Mouse (Mus musculus) lung, adult 2 months (tissue): ENCODE measurements at regions not wholly inside any gene's neighbourhood (a gene's known extent, or its start where the extent isn't known, plus 50 kb on each side); places are given as distances from the start of the nearest gene placed in this dataset.

ENCODE experiments used
- DNase-seq: peaks from one replicate; pipeline ENCODE4 v3.0.0; 2022
- H3K4me1 ChIP-seq: fragments of 200-500 bp; 2 replicates; pipeline ENCODE4 v1.6.1; 2011; ENCODE audit warnings: low read length; ENCODE audit not compliant: control insufficient read depth, insufficient read depth
- H3K4me3 ChIP-seq: fragments of 200-500 bp; replicated peaks from 2 replicates; pipeline ENCODE3; 2011; ENCODE audit warnings: low read depth, mild to moderate bottlenecking, control low read depth, low read length; ENCODE audit errors: extremely low read depth
- CTCF ChIP-seq: fragments of 200-500 bp; IDR thresholded peaks from 2 replicates; pipeline ENCODE4 v1.5.1; 2011; ENCODE audit warnings: mild to moderate bottlenecking, low read length, control low read depth; ENCODE audit not compliant: insufficient read depth
- POLR2A ChIP-seq: fragments of 200-500 bp; IDR thresholded peaks from 2 replicates; pipeline ENCODE4 v1.6.1; 2011; ENCODE audit warnings: low read depth, mild to moderate bottlenecking, control low read depth, low read length, borderline replicate concordance; ENCODE audit errors: extremely low read depth
- WGBS: fragments of 180-500 bp; shearing (Covaris S2); methylation state at CpG from one replicate; pipeline ENCODE4 v1.1.7; 2018; 5-methylcytosine and 5-hydroxymethylcytosine counted together

- Histone ChIP-seq H3K4me1 (peaks cover 6% of the 10 kb centered on the region; the same call in 1 of the 2 replicates), H3K4me3 (no peak overlapping the region)
- TF ChIP-seq POLR2A (no peak), CTCF (no peak)
- DNase-seq, result no peak
- 37% methylated on average over 6 of the region's 6 CpGs for WGBS
Observed at GRCm38 (mm10) chr2:160452239-160452530, 85.3 kb upstream of the Mafb start.

DNA sequence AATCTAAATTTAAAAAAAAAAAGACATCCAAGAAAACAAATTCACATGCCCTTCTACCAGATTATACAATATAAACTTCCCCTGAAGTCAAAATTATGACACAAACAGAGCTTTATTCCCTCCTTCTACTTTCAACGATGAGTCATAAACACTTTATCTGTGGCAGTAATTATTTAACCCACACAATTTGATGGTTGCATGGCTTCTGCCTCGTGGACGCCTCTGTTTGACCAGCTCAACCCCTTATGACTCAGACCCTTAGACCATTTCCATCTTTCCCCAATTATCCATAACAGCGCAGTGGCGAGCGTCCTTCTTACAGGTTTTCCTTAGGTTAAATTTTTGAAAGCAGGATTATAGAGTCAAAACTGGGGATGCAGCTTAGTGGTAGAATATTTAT lies 85.9 kb upstream of the Mafb start:
- WGBS, result 87% methylated on average over 6 of the region's 6 CpGs

DNA sequence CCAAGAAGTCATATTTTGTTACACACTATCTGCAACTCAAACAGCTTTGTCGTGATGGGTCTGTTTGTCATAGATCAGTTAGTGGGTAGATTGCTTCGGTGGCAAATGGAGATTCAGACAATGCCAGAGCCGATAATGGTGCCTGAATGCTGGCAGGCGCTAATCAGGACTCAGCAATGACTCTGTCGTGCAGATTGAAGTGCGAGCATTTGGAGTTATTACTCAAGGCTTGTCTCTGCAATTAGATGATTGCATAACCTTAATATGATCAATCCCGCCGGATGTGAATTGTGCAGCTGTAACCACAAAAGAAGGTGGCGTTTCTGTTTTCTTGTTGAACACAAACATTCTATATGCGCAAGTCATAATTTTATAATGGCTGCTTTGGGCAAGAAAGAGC lies 88.8 kb upstream of the Mafb start:
- TF ChIP-seq CTCF, result no peak
- DNase-seq, result no peak
- WGBS, result 45% methylated on average over 10 of the region's 10 CpGs
- H3K4me3 ChIP-seq, result no peak overlapping the region
- peaks cover 6% of the 10 kb centered on the region; the same call in 1 of the 2 replicates for H3K4me1 ChIP-seq

More for the DNA sequence above, 85.9 kb upstream of the Mafb start:
- no peak overlapping the region for H3K4me3 ChIP-seq
- peaks cover 6% of the 10 kb centered on the region; the same call in 1 of the 2 replicates for H3K4me1 ChIP-seq
- no peak for DNase-seq
- TF ChIP-seq POLR2A, result no peak
- no peak for TF ChIP-seq CTCF

- 63% methylated on average over 8 of the region's 8 CpGs for WGBS
- no peak for TF ChIP-seq POLR2A
- TF ChIP-seq CTCF, result no peak
- DNase-seq, result no peak
- H3K4me1 ChIP-seq, result peaks cover 6% of the 10 kb centered on the region; the same call in 1 of the 2 replicates
- H3K4me3 ChIP-seq, result no peak overlapping the region
Observed at GRCm38 (mm10) chr2:160456681-160457080, 89.8 kb upstream of the Mafb start.

GRCm38 (mm10) chr2:160471561-160471960 lies 104.7 kb upstream of the Mafb start:
- WGBS, result 69% methylated on average over 4 of the region's 4 CpGs
- TF ChIP-seq POLR2A (no peak), CTCF (no peak)
- Histone ChIP-seq H3K4me3 (no peak overlapping the region), H3K4me1 (no peaks in the 10 kb centered on the region)
- DNase-seq, result no peak

DNA sequence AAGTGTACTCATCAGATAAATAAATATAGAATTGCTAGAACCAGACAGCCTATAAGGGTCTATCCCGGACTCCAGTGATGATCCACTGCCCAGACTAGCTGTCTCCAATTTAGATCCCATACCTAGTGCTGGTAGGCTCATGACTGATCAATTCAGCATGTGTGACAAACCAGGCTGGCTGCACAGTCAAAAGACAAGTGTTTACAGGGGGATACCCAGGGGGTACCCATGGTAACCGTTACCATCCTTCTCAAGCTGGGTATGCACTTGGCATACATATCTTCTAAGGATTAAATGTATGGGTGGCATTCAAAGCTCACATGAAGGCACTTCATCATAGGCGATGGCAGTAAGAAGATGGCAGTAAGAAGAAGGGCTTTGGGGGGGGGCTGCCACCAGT lies 109.3 kb upstream of the Mafb start:
- WGBS, result 89% methylated on average over 3 of the region's 3 CpGs
- Histone ChIP-seq H3K4me1 (no peaks in the 10 kb centered on the region), H3K4me3 (no peak overlapping the region)
- TF ChIP-seq CTCF (no peak), POLR2A (no peak)
- DNase-seq, result no peak

GRCm38 (mm10) chr2:160479240-160479639 lies 112.4 kb upstream of the Mafb start:
- no peak for DNase-seq
- TF ChIP-seq POLR2A (no peak), CTCF (no peak)
- Histone ChIP-seq H3K4me3 (no peak overlapping the region), H3K4me1 (no peaks in the 10 kb centered on the region)
- WGBS, result 72% methylated on average over 7 of the region's 7 CpGs

GRCm38 (mm10) chr2:160485097-160485496 lies 118.2 kb upstream of the Mafb start:
- WGBS, result 92% methylated on average over 5 of the region's 5 CpGs
- H3K4me1 ChIP-seq, result no peaks in the 10 kb centered on the region
- DNase-seq, result no peak
- H3K4me3 ChIP-seq, result no peak overlapping the region
- TF ChIP-seq POLR2A, result no peak
- no peak for TF ChIP-seq CTCF

DNA sequence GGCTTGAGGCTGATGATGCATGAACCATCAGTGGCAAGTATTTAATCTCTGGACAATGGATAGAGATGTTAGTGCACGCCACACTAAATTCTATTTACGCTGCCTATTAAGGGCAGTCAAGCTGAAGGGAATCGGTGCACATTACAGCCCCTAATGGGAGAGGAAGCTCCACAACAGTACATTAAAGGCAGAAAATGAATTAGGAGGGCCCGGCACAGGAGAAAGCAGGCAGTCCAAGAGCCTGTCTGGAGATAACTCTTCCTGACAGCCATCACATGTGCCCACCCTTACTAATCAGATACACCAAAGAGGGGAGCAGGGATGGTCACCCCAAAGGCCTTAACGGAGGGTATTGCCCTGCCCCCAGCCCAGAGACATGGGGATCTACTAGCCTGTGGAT lies 118.7 kb upstream of the Mafb start:
- TF ChIP-seq POLR2A, result no peak
- Histone ChIP-seq H3K4me3 (no peak overlapping the region), H3K4me1 (no peaks in the 10 kb centered on the region)
- WGBS, result 88% methylated on average over 5 of the region's 5 CpGs
- no peak for DNase-seq

- Histone ChIP-seq H3K4me1 (no peaks in the 10 kb centered on the region), H3K4me3 (no peak overlapping the region)
- DNase-seq, result no peak
- TF ChIP-seq CTCF (no peak), POLR2A (no peak)
- WGBS, result 21% methylated on average over 1 of the region's 1 CpGs
Observed at GRCm38 (mm10) chr2:160499726-160500125, 132.9 kb upstream of the Mafb start.

DNA sequence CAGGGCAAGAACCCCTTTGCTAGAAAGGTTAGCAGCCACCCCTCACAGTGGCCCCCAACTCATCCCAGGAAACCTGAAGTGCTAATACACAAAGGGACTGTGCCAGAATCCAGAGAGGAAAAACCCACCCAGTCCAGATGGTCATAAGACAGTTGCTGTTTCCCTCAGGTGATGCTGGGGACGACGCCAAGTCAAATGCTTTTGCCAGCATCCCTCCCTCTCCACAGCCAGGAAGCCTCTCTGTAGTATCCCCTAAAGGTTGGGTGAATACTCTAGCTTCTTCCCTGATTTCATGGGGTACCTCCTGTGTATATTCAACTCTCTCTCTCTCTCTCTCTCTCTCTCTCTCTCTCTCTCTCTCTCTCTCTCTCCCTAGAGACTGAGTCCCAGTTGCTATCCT lies 136.0 kb upstream of the Mafb start:
- 64% methylated on average over 2 of the region's 2 CpGs for WGBS
- no peak overlapping the region for H3K4me3 ChIP-seq
- DNase-seq, result no peak
- TF ChIP-seq POLR2A, result no peak
- TF ChIP-seq CTCF, result no peak
- H3K4me1 ChIP-seq, result no peaks in the 10 kb centered on the region
